Mouse (Mus musculus): ENCODE data around the gene Ppfia3.
"Not testable (repeated sequence)": the region's sequence is repeated elsewhere in the genome, so short reads cannot be mapped to it uniquely, and the experiment has no call there.

The Ppfia3 gene

DNA sequence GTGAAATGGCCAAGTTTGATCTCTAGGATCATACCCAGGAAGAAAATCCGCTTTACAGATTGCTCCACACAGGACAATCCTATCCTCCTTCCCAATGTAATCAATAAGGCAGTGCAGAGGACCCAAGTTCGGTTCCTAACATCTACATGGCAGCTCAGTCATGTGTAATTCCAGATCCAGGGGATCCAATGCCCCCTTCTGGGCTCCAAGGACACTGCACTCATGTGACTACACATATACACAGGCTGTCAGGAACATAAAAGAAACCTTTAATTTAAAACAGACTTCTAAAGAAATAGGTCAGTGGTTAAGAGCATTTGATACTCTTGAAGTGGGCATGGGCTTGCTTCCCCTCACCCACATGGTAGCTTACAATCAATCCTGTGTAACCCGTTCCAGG lies 19.3 kb upstream of the Ppfia3 start:
- DNase-seq (ENCODE audit: low read depth): no peak

DNA sequence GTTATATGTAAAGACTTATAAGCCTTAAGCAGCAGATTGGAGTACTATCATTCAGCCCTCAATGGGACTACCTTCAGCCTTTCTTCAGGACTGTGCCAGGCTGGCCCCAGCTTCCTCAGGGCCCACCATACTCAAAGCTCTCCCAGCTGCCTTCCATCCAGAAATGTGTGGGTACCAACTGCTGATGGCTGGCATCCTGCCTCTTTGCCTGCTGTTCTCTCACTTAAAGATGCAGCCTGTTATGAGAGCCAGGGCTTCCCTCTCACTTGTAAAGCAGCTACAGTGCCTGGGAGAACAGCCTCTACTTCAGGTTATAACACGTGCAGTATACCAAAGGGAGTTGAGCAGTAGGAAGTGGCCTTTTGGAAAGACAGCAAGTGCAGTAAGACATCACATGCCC lies 9.2 kb upstream of the Ppfia3 start:
- no peak for DNase-seq (ENCODE audit: low read depth)

DNA sequence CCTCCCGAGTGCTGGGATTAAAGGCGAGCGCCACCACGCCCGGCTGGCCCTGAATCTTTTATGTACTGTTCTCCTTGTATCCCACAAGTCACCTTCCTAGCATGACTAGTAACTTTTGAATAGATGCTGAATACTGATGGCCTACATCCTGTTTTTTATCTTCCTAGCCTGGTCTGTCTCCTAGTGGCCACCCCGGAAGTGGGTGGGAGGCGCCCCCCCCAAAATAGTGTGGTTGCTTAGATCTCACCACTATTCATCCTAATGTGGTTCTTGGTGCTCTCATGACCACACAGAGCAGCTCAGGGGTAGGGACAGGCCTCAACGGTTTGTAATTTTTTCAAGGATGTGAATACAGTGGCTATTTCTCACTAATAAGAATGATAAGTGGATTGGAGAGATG lies 7.8 kb upstream of the Ppfia3 start:
- DNase-seq (ENCODE audit: low read depth): no peak

DNA sequence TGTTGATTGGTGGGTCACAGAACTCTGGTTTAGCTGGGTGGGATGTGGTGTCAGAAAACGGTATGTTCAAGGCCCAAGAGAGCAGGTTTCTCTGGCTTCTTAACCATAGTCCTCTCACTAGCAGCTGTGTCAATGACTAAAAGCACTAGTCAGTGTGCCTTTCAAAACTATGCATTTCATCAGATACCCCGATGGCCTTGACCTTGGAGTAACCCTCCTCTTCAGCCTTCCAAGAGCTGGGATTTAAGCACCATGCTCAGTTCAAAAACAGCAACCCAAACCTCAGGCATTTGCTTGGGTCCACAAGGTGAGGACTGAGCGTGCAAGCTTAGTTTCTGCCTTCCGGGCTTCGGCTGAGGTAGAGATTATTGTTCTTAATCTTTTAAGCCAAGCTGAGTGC lies 5.6 kb upstream of the Ppfia3 start:
- DNase-seq (ENCODE audit: low read depth): no peak

DNA sequence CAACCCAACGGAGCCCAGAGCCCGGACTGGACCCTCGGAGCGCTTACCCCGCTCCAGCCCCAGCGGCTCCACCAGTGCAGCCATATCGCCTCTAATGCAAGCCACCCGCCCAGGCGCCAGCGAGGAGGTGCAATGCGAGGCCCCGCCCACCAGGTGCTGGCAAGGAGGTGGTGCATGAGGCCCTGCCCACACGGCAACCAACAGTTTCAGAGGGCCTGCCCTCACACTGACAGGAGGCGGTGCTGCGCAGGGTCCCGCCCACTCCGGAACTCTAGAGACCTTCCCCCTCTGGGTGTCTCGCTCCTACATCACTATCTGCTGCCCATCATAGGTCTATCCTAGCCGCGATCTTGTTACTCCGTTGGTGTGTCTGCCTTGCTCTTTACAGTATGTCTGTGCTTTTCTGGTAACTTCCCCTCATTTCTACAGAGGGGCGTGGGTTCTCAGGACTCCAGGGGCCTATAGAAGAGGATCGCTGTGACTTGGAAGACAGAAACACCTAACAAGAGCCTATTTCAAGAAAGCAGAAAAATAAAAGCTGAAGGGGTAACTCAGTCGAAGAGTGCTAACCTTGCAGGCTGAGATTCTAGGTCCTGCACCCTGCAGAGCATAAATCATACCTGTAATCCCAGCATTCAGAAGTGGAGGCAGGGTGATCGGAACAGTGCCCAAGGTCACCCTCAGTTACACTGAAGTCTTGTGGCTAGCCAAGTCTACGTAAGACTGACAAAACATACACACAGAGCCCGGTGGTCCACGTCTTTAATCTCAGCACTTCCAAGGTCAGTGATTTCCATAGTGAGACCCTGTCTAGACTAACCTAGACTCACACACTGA lies 3.9 kb upstream of the Ppfia3 start, which contains the start of gene Lin7b:
Gene Lin7b, minus strand, starts transcription at position 109 of the 837 bp plus-strand sequence.
- DNase-seq (ENCODE audit: low read depth): peak; percentile 81

DNA sequence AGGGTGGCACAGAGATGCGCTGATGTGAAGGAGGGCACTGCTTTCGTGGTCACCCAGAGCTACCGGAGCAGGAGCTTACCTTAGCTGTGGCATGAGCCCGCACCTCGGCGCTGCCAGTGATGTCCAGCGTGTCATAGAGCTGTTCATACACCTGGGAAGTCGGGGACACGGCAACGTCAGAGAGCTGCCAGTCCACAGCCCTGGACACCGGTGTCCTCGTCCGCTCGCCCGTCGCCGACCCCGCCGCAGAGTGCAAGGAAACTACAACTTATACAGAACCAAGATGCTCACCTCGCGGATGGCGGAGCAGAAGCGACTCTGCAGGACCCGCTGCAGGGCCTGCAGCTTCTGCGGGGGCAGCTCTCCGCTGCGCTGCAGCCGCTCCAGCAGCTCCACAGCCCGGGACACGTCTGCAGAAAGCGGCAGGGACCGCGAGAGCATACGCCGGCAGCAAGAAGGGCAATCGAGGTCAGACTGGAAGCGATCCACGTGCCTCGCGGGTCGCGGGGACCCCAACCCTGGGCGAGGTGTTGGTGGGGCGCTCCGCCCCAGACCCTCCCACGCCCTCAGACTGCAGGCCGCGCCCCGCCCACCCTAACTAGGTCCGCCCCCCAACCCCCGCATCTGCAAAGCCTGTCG lies 3.1 kb upstream of the Ppfia3 start:
- DNase-seq (ENCODE audit: low read depth): no peak

DNA sequence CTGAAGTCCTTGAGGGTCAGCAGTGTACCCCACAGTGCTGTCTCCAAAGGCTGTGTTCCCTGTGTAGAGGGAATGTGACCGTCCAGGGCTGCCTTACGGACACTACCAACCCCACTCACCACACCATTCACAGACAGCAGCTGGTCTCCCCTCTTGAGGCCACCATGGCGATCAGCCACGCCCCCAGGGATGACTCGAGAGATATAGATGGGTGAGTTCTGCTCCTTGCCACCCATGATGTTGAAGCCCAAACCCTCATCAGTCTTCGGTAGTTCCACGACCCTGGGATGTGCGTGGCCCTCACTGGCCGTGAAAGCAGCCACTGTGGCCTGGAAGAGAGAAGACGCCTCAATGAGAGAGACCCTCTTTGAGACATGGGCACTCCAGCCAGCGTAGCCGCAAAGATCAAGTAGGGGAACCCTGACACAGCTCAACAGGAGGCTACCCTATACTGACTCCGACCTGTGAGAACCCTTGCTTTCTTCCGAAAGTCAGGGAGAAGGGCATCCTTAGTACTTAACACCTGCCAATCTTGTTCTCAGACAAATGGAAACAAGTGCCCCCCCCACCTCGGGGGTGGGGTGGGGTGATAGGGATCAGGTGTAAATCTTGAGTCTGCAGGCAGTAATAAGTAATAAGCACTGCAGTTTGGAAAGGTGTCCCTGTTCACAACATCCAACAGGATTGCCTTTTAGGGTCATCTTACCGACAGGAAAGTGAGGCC lies 2.4 kb upstream of the Ppfia3 start:
- no peak for DNase-seq (ENCODE audit: low read depth)

DNA sequence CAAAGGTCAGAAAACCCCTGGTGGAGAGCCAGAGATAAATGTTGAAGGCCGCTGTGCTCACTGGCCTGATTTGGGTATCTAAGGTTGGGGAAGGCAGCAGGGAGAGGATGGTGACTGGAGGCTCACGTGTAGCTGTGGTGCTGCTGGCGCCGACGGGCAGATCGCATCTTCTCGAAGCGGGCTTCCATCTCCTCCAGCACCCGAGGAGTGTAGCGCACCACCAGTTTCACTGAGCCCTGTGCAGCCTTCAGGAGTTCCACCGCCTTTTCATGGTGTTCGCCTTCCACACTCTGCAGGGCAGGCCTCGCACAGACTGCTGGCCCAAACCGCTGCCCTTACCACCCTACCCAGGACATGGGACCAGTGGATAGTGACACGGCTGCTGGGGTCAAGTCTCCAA lies 1.4 kb upstream of the Ppfia3 start:
- DNase-seq (ENCODE audit: low read depth): no peak

DNA sequence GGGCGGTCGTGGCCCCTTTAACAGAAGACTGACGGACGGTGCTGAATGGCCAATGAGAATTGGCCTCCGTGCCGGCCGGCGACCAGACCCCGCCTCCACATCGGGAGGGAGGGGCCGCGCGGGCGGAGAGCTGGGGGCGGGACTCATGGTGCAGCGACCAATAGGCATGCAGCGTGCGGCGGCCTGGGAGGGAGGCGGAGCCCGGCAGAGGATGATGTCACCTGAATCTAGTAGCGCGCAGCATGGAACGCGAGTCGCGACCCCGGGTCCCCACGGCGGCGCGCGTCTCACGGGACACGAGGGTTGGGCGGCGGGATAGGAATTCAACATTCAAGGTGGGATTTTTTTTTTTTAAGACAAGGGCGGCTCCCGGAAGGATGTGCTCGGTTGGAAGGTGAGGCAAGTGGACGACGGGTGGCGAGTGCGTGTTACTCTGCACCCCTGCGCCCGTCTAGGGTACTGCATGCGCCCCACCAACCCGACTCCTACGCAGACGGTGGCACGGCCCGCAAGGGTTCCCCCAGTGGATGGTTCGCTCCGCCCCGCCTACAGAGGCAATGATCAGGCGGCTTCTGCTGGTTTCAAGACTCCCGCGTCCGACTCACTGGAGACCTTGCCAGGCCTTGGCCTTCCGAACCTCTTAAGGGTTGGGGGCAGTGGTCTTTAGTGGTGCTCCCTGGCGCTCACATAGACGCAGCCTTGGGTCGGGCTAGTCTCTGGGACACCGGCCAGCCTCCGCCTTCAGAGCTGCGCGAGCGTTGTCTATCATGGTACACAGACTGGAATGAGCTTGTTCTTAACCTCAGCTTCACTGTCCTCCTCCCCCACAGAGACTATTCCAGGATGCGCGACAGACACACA lies 431 bp upstream of the Ppfia3 start:
- peak; percentile 83 for DNase-seq (ENCODE audit: low read depth)

DNA sequence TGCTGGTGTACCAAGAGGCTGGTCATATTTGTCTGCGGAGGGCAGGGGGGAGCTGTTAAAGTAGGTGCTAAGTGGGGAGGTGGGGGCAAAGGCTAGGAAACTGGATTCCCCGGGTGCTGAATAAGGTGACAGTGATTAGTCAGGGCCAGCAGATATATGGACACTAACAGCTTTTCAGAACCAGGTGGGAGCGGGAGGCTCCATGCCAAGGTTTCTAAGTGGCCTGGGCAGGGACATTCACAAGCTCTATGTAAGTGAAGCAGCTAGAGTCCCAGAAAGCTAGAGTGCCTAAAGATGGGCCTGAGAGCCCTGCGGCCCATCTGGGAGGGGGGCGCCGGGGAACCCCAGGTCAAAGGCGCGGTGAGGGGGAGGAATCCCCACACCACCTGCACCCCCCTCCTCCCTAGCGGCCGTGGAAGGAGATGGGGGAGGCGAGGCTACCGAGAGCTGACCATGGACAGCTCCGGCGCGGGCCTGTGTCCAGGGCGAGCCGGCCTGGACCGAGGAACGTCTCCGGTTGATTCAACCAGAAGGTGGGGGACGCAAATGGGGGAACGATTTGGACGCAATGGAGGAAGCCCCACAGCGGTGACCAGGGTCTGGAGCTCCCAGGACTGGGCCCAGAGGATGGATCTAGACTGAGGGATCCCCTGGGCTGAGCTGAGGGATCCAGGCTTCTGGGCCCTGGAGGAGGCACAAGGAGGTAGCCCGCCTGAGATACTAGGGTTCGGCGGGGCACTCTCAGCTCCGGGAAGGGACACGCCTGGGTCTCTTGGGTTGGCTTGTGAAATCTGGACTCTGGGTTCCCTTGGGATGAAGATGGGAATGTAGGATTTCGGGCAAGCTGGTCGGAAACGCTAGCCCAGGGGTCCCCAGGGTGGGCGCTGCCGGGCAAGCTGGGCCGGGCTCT lies 822 bp downstream of the Ppfia3 start:
- DNase-seq (ENCODE audit: low read depth): no peak

DNA sequence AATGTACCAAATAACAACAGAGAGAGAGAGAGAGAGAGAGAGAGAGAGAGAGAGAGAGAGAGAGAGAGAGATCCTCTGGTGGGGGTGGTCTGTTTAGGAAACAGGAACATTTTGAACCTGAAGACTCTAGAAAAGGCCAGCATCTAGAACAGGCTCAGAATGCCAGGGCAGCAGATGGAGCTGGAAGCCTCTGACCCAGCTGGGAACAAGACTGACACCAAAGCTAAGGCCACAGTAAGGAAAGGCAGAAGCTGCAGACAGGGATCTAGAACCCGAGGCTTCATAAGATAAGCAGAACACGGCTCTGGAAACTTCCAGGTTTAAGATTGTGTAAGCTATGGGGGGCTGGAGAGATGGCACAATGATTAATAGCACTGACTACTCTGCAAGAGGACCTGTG lies 2.8 kb downstream of the Ppfia3 start:
- DNase-seq (ENCODE audit: low read depth): no peak

DNA sequence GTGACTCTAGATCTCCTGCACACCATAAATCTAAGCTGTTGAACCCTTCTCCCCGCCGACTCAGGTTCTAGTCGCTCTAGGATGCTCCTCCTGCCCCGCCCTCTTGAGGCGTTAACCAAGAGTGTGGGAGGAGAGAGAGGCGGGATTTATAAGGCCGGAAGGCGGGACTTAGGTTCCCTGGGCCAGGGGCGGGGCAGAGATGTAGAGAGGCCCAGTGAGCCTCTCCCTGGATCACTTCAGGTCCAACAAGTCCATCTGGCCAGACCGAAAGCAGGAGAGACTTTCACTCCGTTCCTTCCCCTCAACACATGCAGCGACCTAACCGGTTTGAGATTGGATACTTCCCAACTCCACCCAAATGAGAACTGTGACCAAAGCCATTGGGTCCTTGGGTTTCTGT lies 4.0 kb downstream of the Ppfia3 start:
- DNase-seq (ENCODE audit: low read depth): peak; percentile 69

DNA sequence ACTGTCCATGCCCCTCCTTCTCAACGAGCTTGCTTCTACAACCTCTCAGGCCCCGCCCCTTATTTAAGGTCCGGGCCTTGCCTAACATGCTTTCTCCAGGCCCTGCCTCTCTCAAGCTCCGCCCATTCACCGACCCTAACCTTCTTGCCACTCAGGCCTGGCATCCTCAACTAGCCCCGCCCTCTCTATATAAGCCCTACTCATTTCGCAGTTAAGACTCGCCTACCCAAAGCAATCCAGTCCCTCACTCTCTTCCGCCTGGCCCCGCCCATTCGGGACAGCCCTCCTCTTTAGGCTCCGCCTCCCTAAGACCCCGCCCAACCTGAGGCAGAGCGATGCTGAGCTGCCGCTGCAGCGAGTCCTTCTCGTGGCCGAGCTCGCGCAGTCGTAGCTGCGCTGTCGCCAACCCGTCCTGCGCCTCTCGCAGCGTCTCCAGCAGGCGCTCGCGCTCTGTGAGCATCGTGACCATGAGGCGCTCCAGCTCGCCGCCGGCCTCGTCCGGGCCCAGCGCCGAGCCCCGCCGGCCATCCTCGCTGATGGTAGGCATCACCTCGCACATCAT lies 5.5 kb downstream of the Ppfia3 start:
- DNase-seq (ENCODE audit: low read depth): peak; percentile 86

DNA sequence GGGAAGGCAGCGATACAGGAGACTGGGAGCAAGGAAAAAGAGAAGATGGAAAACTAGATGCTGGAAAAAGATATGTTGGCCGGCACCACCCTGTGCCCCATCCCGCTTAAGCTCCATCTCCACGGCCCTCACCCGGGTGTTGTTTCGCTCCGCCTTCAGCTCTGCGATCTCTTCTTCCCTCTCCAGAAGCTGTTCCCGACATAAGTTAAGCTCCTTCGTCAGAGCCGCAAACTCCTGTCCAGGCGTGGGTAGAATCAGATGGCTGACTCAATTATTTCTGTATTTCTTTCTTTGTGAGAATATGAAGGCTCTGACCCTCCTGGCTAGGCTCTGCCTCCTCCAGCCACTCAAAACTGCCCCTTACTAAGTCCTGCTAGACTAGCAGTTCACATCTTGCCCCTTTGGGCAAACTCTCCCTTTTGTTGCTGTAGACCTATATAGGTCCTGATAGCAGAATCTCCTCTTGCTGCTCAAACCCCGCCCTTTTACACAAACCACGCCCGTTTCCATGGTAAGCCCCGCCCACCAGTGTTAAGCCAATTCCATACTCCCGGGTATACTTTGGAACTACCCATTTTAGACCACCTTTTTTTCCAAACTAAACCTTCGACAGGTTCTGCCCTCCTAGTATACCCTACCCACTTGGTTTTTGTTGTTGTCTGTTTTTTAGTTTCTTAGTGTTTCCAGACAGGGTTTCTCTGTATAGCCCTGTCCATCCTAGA lies 6.3 kb downstream of the Ppfia3 start:
- no peak for DNase-seq (ENCODE audit: low read depth)

DNA sequence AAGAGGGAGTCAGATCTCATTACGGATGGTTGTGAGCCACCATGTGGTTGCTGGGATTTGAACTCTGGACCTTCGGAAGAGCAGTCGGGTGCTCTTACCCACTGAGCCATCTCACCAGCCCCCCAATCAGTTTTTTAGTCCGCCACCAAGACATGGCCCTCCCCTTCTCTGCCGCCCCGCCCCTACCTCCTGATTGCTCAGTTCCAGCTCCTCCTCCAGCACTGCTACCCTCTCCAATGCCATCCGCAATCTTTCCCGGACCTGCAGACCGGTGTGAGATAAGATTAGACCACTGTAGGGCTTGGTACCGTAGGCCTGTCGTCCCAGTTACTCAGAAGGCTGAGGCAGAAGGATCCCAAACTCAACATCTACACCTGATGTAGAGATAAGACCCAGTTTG lies 7.7 kb downstream of the Ppfia3 start:
- DNase-seq (ENCODE audit: low read depth): not testable (repeated sequence)

DNA sequence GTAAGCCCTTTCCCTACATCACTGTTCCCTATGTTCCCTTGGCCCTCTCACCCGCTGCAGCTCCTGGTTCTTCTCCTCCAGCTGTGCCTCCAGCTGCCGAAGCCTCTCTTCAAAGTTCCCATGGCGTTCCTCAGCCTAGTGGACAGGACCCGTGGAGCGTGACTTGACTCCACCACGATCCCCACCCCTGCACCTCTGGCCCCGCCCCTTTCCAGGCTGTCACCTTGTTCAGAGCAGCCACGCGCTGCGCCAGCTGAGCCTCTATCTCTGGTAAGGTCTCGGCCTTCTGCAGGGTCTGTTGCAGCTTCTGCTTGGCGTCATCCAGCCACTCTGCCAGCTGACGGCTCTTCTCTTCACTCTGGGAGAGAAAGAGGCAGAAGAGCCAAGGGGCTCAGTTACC lies 10.7 kb downstream of the Ppfia3 start:
- DNase-seq (ENCODE audit: low read depth): no peak

DNA sequence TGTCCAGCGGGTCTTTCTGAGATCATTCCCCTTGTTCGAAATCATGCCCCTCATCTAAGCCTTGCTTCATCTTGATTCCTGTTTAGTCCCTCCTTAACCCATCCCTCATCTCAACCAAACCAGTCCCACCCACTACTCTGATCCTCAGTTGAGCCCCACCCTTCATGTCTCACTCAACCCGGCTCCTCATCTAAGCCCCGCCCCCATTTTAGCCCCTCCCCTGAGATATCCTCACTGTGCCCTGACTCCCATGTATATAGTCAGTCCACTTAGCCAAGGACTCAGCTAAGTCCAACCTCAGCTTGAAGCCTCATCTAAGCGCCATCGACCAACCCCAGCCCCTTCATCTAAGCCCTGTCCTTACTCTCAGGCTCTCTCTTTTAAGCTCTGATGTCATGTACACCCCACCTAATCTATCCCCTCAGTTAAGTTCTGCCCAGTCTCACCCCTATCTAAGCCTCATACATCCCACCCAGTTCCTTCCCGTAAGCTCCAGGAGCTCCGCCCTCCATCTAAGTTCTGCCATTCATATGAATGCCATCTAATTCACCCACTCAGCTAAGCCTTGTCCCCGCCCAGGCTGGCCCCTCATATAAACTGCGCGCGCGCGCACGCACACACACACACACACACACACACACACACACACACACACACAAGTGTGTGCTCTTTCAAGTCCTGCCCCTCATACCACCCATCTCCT lies 11.3 kb downstream of the Ppfia3 start:
- DNase-seq (ENCODE audit: low read depth): no peak

DNA sequence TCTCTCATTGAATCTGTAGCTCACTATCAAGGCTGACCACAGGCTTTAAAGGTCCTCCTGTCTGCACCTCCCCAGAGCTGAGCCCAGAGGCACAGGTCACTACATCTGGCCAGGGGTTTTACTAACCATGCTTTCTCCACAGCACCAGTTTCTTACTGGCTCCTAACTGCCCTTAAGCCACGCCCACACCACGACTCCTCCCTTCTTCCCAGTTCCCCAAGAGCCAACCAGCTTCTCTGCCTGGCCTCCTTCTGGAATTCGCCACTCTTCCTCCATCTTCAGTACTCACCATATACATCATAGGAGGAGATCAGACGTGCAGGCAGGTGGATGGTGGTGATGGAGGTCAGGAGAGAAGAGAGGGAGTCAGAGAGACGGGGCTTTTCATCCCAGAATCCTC lies 13.8 kb downstream of the Ppfia3 start:
- DNase-seq (ENCODE audit: low read depth): no peak

DNA sequence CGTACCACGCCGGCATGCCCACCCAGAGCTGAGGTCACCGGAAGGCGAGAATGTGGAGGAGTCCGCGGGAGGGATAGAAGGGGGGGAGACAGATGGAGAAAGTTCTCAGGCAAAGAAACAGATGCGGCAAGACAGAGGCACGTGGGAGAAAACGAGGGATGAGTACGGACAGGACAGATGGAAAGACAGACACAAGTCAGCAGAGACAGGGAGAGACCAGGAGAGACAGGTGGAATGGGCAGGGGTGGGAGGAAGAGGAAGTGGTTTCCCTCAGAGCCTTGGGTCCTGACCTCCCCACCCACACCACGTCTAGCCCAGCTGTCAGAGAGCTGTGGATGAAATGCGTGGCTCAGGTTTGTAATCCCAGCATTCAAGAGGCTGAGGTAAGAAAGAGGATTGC lies 19.9 kb downstream of the Ppfia3 start:
- no peak for DNase-seq (ENCODE audit: low read depth)
